Mouse (Mus musculus): ENCODE measurements at regions not wholly inside any gene's neighbourhood (a gene's known extent, or its start where the extent isn't known, plus 50 kb on each side); places are given as distances from the start of the nearest gene placed in this dataset.

DNA sequence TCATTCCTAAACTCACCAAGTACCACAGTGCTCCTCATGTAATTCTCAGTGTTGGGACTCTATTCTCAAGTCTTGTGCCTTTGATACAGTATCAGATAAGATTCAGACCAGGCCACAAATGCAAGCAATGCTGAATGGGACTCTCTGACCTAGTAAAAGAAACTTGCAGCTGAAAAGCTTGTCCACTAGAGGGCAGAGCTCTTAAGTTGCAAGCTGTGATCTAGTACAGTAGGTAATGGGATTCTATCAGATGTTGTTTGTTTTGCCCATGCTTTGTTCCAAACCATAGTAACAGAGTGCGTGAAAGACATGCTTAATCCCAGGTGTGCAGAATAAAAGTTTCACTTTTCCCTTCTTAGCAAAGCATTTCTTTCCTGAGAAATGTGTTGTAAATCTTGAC, 383.2 kb upstream of the Chrm2 start:
- Histone ChIP-seq H3K4me3 (replicated peaks; ENCODE audit: low read length) (no peak overlapping the region), H3K36me3 (ENCODE audit: insufficient read depth, low read length) (no peaks in the 10 kb centered on the region), H3K9me3 (ENCODE audit: low read length) (no peaks in the 10 kb centered on the region), H3K27me3 (ENCODE audit: insufficient read depth, low read length) (no peaks in the 10 kb centered on the region), H3K4me1 (replicated peaks; ENCODE audit: low read depth, low read length) (no peaks in the 10 kb centered on the region)
- TF ChIP-seq NANOG (IDR thresholded peaks at IDR 0.05; ENCODE audit: borderline replicate concordance, low read length) (no peak), CTCF (conservative IDR thresholded peaks at IDR 0.05; ENCODE audit: low read length) (peak; percentile 63)

GRCm38 (mm10) chr6:36002090-36002489, 385.8 kb upstream of the Chrm2 start:
- Histone ChIP-seq H3K4me1 (replicated peaks; ENCODE audit: low read depth, low read length) (peaks cover 7% of the 10 kb centered on the region; the same call in 1 of the 2 replicates), H3K4me3 (replicated peaks; ENCODE audit: low read length) (no peak overlapping the region), H3K27me3 (ENCODE audit: insufficient read depth, low read length) (no peaks in the 10 kb centered on the region), H3K9me3 (ENCODE audit: low read length) (no peaks in the 10 kb centered on the region), H3K36me3 (ENCODE audit: insufficient read depth, low read length) (no peaks in the 10 kb centered on the region)
- TF ChIP-seq NANOG (IDR thresholded peaks at IDR 0.05; ENCODE audit: borderline replicate concordance, low read length): no peak

DNA sequence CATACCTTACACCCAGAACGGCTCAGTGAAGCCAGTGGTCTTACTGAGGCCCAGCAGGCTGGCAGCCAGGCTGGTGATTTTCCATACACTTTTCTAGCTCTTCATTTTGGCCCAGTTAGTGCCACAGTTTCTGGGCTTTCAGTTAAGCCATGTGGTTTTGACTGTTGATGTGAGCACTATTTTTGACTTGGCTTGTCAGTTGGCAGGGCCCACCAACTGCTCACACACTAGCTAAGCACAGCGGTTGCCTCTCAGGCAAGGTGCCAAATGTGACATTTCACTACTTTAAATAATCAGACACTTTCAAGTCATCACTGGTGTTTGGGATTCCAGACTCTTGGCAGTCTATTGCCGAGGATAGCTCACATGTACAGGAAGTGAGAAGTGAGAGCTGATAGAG, 399.0 kb upstream of the Chrm2 start:
- TF ChIP-seq NANOG (IDR thresholded peaks at IDR 0.05; ENCODE audit: borderline replicate concordance, low read length) (no peak), CTCF (conservative IDR thresholded peaks at IDR 0.05; ENCODE audit: low read length) (no peak), POU5F1 (IDR thresholded peaks at IDR 0.05; ENCODE audit: borderline replicate concordance, low read length) (no peak)
- Histone ChIP-seq H3K9me3 (ENCODE audit: low read length) (no peaks in the 10 kb centered on the region), H3K36me3 (ENCODE audit: insufficient read depth, low read length) (no peaks in the 10 kb centered on the region), H3K27me3 (ENCODE audit: insufficient read depth, low read length) (no peaks in the 10 kb centered on the region), H3K4me1 (replicated peaks; ENCODE audit: low read depth, low read length) (no peaks in the 10 kb centered on the region), H3K4me3 (replicated peaks; ENCODE audit: low read length) (no peak overlapping the region)

- Histone ChIP-seq H3K9me3 (ENCODE audit: low read length) (no peaks in the 10 kb centered on the region), H3K36me3 (ENCODE audit: insufficient read depth, low read length) (no peaks in the 10 kb centered on the region), H3K27me3 (ENCODE audit: insufficient read depth, low read length) (no peaks in the 10 kb centered on the region), H3K4me1 (replicated peaks; ENCODE audit: low read depth, low read length) (no peaks in the 10 kb centered on the region), H3K4me3 (replicated peaks; ENCODE audit: low read length) (no peak overlapping the region)
- no peak for TF ChIP-seq POU5F1 (IDR thresholded peaks at IDR 0.05; ENCODE audit: borderline replicate concordance, low read length)
These were observed 400.4 kb upstream of the Mtpn start for GRCm38 (mm10) chr6:35940071-35940470.

GRCm38 (mm10) chr6:35924189-35924588, 384.5 kb upstream of the Mtpn start:
- no peaks in the 10 kb centered on the region for H3K9me3 ChIP-seq (ENCODE audit: low read length)
- H3K36me3 ChIP-seq (ENCODE audit: insufficient read depth, low read length): no peaks in the 10 kb centered on the region
- no peak for TF ChIP-seq POU5F1 (IDR thresholded peaks at IDR 0.05; ENCODE audit: borderline replicate concordance, low read length)
- TF ChIP-seq CTCF (conservative IDR thresholded peaks at IDR 0.05; ENCODE audit: low read length): no peak
- no peaks in the 10 kb centered on the region for H3K4me1 ChIP-seq (replicated peaks; ENCODE audit: low read depth, low read length)
- no peak overlapping the region for H3K4me3 ChIP-seq (replicated peaks; ENCODE audit: low read length)
- H3K27me3 ChIP-seq (ENCODE audit: insufficient read depth, low read length): no peaks in the 10 kb centered on the region

GRCm38 (mm10) chr6:35897990-35898389, 358.3 kb upstream of the Mtpn start:
- H3K4me3 ChIP-seq (replicated peaks; ENCODE audit: low read length): no peak overlapping the region
- H3K36me3 ChIP-seq (ENCODE audit: insufficient read depth, low read length): no peaks in the 10 kb centered on the region
- H3K27me3 ChIP-seq (ENCODE audit: insufficient read depth, low read length): no peaks in the 10 kb centered on the region
- H3K9me3 ChIP-seq (ENCODE audit: low read length): no peaks in the 10 kb centered on the region
- no peaks in the 10 kb centered on the region for H3K4me1 ChIP-seq (replicated peaks; ENCODE audit: low read depth, low read length)
- TF ChIP-seq POU5F1 (IDR thresholded peaks at IDR 0.05; ENCODE audit: borderline replicate concordance, low read length) (no peak), CTCF (conservative IDR thresholded peaks at IDR 0.05; ENCODE audit: low read length) (no peak), NANOG (IDR thresholded peaks at IDR 0.05; ENCODE audit: borderline replicate concordance, low read length) (no peak)

- TF ChIP-seq NANOG (IDR thresholded peaks at IDR 0.05; ENCODE audit: borderline replicate concordance, low read length) (no peak), CTCF (conservative IDR thresholded peaks at IDR 0.05; ENCODE audit: low read length) (no peak), POU5F1 (IDR thresholded peaks at IDR 0.05; ENCODE audit: borderline replicate concordance, low read length) (no peak)
- Histone ChIP-seq H3K4me3 (replicated peaks; ENCODE audit: low read length) (no peak overlapping the region), H3K9me3 (ENCODE audit: low read length) (no peaks in the 10 kb centered on the region), H3K36me3 (ENCODE audit: insufficient read depth, low read length) (no peaks in the 10 kb centered on the region), H3K27me3 (ENCODE audit: insufficient read depth, low read length) (no peaks in the 10 kb centered on the region), H3K4me1 (replicated peaks; ENCODE audit: low read depth, low read length) (no peaks in the 10 kb centered on the region)
These were observed 356.0 kb upstream of the Mtpn start for GRCm38 (mm10) chr6:35895692-35896091.

DNA sequence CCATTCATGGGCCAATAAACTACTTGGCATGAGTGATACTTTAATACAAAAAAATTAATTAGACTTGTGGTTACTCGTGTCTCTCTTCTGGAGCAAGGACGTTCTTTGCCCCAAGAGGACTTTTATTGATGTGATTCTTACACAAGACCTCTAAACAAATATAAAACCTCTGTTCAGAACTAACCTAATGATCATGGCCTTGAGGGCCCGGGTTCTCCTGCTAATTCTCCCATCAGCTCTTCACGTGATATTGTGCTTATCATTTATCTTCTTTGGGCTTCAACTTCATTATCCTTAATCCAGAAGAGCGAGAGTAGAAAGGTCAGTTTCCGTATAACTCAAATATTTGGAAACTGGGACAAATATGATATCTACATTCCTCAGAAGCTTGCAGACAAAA, 335.0 kb upstream of the Mtpn start:
- no peak for TF ChIP-seq CTCF (conservative IDR thresholded peaks at IDR 0.05; ENCODE audit: low read length)
- no peak for TF ChIP-seq NANOG (IDR thresholded peaks at IDR 0.05; ENCODE audit: borderline replicate concordance, low read length)
- no peak for TF ChIP-seq POU5F1 (IDR thresholded peaks at IDR 0.05; ENCODE audit: borderline replicate concordance, low read length)
- Histone ChIP-seq H3K4me1 (replicated peaks; ENCODE audit: low read depth, low read length) (peaks cover 28% of the 10 kb centered on the region), H3K27me3 (ENCODE audit: insufficient read depth, low read length) (no peaks in the 10 kb centered on the region), H3K4me3 (replicated peaks; ENCODE audit: low read length) (no peak overlapping the region), H3K9me3 (ENCODE audit: low read length) (no peaks in the 10 kb centered on the region), H3K36me3 (ENCODE audit: insufficient read depth, low read length) (no peaks in the 10 kb centered on the region)

DNA sequence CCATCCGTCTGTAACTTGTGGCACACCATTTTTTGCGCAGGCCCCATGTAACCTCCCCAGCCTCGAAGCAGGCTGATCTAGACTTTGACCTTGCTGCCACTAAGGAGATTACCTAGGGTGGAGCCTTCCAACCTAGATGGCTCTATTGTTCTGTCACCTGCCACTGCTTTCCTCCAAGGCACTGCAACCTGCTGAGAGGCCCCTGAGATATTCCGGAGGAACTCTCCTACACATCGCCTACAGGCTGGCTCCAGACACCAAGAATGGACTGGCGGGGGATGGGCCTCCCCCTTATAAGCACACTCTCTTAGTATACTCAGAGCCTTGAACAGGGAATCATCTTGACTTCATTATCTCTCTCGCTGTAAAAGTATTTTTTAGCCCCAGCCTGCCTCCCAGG, 331.7 kb upstream of the Mtpn start:
- Histone ChIP-seq H3K36me3 (ENCODE audit: insufficient read depth, low read length) (no peaks in the 10 kb centered on the region), H3K27me3 (ENCODE audit: insufficient read depth, low read length) (no peaks in the 10 kb centered on the region), H3K4me3 (replicated peaks; ENCODE audit: low read length) (peak overlapping the region; percentile 41), H3K9me3 (ENCODE audit: low read length) (no peaks in the 10 kb centered on the region), H3K4me1 (replicated peaks; ENCODE audit: low read depth, low read length) (peaks cover 28% of the 10 kb centered on the region)
- TF ChIP-seq NANOG (IDR thresholded peaks at IDR 0.05; ENCODE audit: borderline replicate concordance, low read length) (peak; percentile 74), CTCF (conservative IDR thresholded peaks at IDR 0.05; ENCODE audit: low read length) (no peak), POU5F1 (IDR thresholded peaks at IDR 0.05; ENCODE audit: borderline replicate concordance, low read length) (no peak)

Measured in E14TG2a.4 (cell line).